Mouse (Mus musculus): ENCODE measurements around the gene Exosc10.

DNA sequence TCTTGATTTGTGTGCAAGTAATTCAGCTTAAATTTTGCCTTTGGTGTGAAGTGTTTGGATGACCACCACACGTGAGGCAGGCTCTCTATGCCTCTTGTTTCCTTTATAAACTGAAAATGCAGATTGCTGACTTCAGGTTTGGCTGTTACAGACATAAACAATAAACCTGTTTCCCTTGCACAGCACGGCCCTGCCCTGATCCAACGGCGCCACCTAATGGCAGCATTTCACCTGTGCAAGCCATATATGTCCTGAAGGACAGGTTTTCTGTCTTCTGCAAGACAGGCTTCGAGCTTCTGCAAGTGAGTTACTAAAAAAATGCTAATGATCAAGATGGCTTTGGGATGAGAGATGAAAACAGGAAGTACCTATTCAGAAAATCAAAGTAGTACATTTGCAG, 49.5 kb downstream of the Exosc10 start:
- peak; percentile 91; the same call in 1 of the 2 replicates for TF ChIP-seq CTCF (IDR thresholded peaks at IDR 0.05; ENCODE audit: extremely low read depth, insufficient read depth, insufficient read length, insufficient replicate concordance)
- TF ChIP-seq POLR2A (IDR thresholded peaks at IDR 0.05; ENCODE audit: low read depth, low read length) = no peak
